10 mouse cellular contexts compared by ENCODE assay signal in the genomic region with DNA sequence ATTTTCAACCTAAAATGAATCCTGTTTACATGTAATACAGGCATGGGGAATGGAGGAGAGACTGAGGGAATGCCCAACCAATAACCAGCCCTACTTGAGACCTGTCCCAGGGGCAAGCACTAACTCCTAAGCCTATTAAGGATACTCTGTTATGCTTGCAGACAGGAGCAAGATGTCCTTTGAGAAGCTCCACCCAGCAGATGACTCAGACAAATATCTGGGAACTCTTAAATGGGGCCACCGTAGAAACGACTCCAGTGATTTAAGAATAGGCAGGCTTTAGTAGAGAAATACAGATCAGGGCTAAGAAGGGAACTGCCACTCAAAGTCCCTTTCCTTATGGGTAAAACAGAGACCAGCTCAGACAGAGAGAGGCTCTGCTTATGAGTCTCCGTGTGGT.
"Had no signal": no experiment of that assay in that cellular context is flagged by ENCODE, and none has a peak within 500 bp of the region (broad histone marks: within the 10 kb centered on the region; RNA-seq: fewer than 3 reads in every experiment).

No protein-coding gene starts in this region.

- H3K36me3 ChIP-seq: limb, embryonic 13.5 days; midbrain, embryonic 12.5 days had no signal

- H3K4me2 ChIP-seq: limb, embryonic 13.5 days; midbrain, embryonic 12.5 days had no signal

- H3K4me3 ChIP-seq: limb, embryonic 13.5 days; midbrain, embryonic 12.5 days had no signal

- DNase-seq: kidney, postnatal 14 days; left cerebral cortex, postnatal 4 days; lung, adult 18-20 months; lung, postnatal 14 days; right cerebral cortex, postnatal 14 days; thymus, postnatal 36 days had no signal

- H3K9ac ChIP-seq: limb, embryonic 13.5 days; liver, embryonic 14.5 days; midbrain, embryonic 12.5 days had no signal

- H3K9me3 ChIP-seq: limb, embryonic 13.5 days; midbrain, embryonic 12.5 days had no signal

- H3K27ac ChIP-seq: limb, embryonic 13.5 days; liver, embryonic 14.5 days; midbrain, embryonic 12.5 days had no signal

- H3K27me3 ChIP-seq: limb, embryonic 13.5 days; midbrain, embryonic 12.5 days had no signal

- ATAC-seq: midbrain, embryonic 16.5 days had no signal
